ENCODE assay signal across 8 mouse cellular contexts in genomic region chr1:159524051-159524549, GRCm38 (mm10). TPM values are rescaled to one million over a fixed set of nuclear protein-coding genes. Genes with fewer than 3 reads are reported as not detected.
DNase-seq lines count a peak whose midpoint lies in the region; ATAC-seq and TF ChIP-seq lines count a peak whose summit lies in the region.

No protein-coding gene starts in this region.

- intact Hi-C loops in heart, adult 2 months (cut with DNase I) = loop anchor here (2.0 to 10.0 kb wide), 3 partner anchors 132 to 561 kb away; no protein-coding TSS in a partner anchor
- intact Hi-C loops in heart, postnatal 25 days (cut with DNase I) = loop anchor here (5.0 kb wide), 2 partner anchors 127 to 258 kb away; no protein-coding TSS in a partner anchor

- TF ChIP-seq CTCF in heart, adult 2 months (IDR thresholded peaks at IDR 0.05) = no peak
- TF ChIP-seq CTCF in stomach, postnatal 0 days (IDR thresholded peaks at IDR 0.05; ENCODE audit: low read depth) = peak; percentile 15; the same call in 1 of the 2 replicates

- H3K9ac ChIP-seq in heart, adult 2 months (ENCODE audit: low read depth, low read length) = no peak overlapping the region
- no peak overlapping the region for H3K9ac ChIP-seq in limb, embryonic 11.5 days (ENCODE audit: low read length)
- H3K9ac ChIP-seq in midbrain, embryonic 15.5 days = peak overlapping the region; percentile 46
- H3K9ac ChIP-seq in stomach, postnatal 0 days (ENCODE audit: low read length) = no peak overlapping the region

- ATAC-seq in limb, embryonic 11.5 days (ENCODE audit: insufficient number of reproducible peaks, low FRiP score, low TSS enrichment, low read depth) = no peak; the same call in 1 of the 2 replicates
- ATAC-seq in midbrain, embryonic 15.5 days (replicated peaks) = peak; percentile 93
- ATAC-seq in stomach, postnatal 0 days (ENCODE audit: low FRiP score, low TSS enrichment) = 0 out of 2 replicates have a peak, but pooled peaks have one; percentile 29

- H3K36me3 ChIP-seq in heart, adult 2 months (ENCODE audit: control insufficient read depth, insufficient read depth, low read length) = no peaks in the 10 kb centered on the region
- no peaks in the 10 kb centered on the region for H3K36me3 ChIP-seq in limb, embryonic 11.5 days (ENCODE audit: control insufficient read depth, insufficient read depth, low read length)
- no peaks in the 10 kb centered on the region for H3K36me3 ChIP-seq in midbrain, embryonic 15.5 days (replicated peaks)
- H3K36me3 ChIP-seq in stomach, postnatal 0 days (ENCODE audit: control insufficient read depth, insufficient read depth, low read length) = no peaks in the 10 kb centered on the region

- no peaks in the 10 kb centered on the region for H3K4me1 ChIP-seq in heart, adult 2 months (ENCODE audit: control insufficient read depth, insufficient read depth, low read length)
- H3K4me1 ChIP-seq in limb, embryonic 11.5 days (ENCODE audit: control insufficient read depth, insufficient read depth, low read length) = no peaks in the 10 kb centered on the region
- peaks cover 12% of the 10 kb centered on the region for H3K4me1 ChIP-seq in midbrain, embryonic 15.5 days
- no peaks in the 10 kb centered on the region for H3K4me1 ChIP-seq in stomach, postnatal 0 days (replicated peaks; ENCODE audit: control insufficient read depth, insufficient read depth)

- H3K79me2 ChIP-seq in heart, adult 2 months (replicated peaks; ENCODE audit: control insufficient read depth, insufficient read depth, low read length) = no peaks in the 10 kb centered on the region

- H3K4me2 ChIP-seq in limb, embryonic 11.5 days (ENCODE audit: low read depth, severe bottlenecking) = no peak overlapping the region
- H3K4me2 ChIP-seq in midbrain, embryonic 15.5 days = peak overlapping the region; percentile 53
- H3K4me2 ChIP-seq in stomach, postnatal 0 days (replicated peaks; ENCODE audit: low read depth) = no peak overlapping the region

- H3K4me3 ChIP-seq in heart, adult 2 months = no peak overlapping the region
- H3K4me3 ChIP-seq in limb, embryonic 11.5 days (ENCODE audit: low read depth, low read length) = no peak overlapping the region
- H3K4me3 ChIP-seq in midbrain, embryonic 15.5 days = peak overlapping the region; percentile 41
- H3K4me3 ChIP-seq in stomach, postnatal 0 days (ENCODE audit: low read depth, low read length) = no peak overlapping the region

- TF ChIP-seq POLR2A in heart, adult 2 months (IDR thresholded peaks at IDR 0.05; ENCODE audit: insufficient read depth, low read depth, low read length) = no peak

- 3% methylated on average over 18 of the region's 18 CpGs for WGBS in heart, adult 2 months
- WGBS in limb, embryonic 11.5 days = 1% methylated on average over 18 of the region's 18 CpGs
- WGBS in midbrain, embryonic 15.5 days = 0% methylated on average over 18 of the region's 18 CpGs
- WGBS in stomach, postnatal 0 days = 1% methylated on average over 18 of the region's 18 CpGs

- H3K27me3 ChIP-seq in heart, adult 2 months (ENCODE audit: control insufficient read depth, insufficient read depth, low read length) = no peaks in the 10 kb centered on the region
- no peaks in the 10 kb centered on the region for H3K27me3 ChIP-seq in limb, embryonic 11.5 days (ENCODE audit: control insufficient read depth, insufficient read depth, low read length)
- peaks cover 9% of the 10 kb centered on the region; the same call in 1 of the 2 replicates for H3K27me3 ChIP-seq in midbrain, embryonic 15.5 days (replicated peaks)
- H3K27me3 ChIP-seq in stomach, postnatal 0 days (ENCODE audit: control insufficient read depth, insufficient read depth, low read length) = no peaks in the 10 kb centered on the region

- no peaks in the 10 kb centered on the region for H3K9me3 ChIP-seq in limb, embryonic 11.5 days (ENCODE audit: control insufficient read depth, low read length)
- no peaks in the 10 kb centered on the region for H3K9me3 ChIP-seq in midbrain, embryonic 15.5 days
- H3K9me3 ChIP-seq in stomach, postnatal 0 days (ENCODE audit: control insufficient read depth, low read length) = no peaks in the 10 kb centered on the region

- DNase-seq in heart, adult 2 months = peak; percentile 26 to 42
- DNase-seq in heart, postnatal 25 days (ENCODE audit: low spot score) = no peak
- peak; percentile 55 for DNase-seq in cerebellum, adult 9-11 months
- peak; percentile 36 to 63 for DNase-seq in frontal cortex, postnatal 10 days (ENCODE audit: low spot score in 2 of 2)
- DNase-seq in kidney, adult 11 months = peak; percentile 6
- peak; percentile 94 for DNase-seq in limb, embryonic 11.5 days (ENCODE audit: low spot score)
- DNase-seq in stomach, postnatal 0 days (ENCODE audit: low spot score) = peak; percentile 78

- no peak overlapping the region for H3K27ac ChIP-seq in heart, adult 2 months
- H3K27ac ChIP-seq in limb, embryonic 11.5 days (replicated peaks; ENCODE audit: low read depth, low read length) = no peak overlapping the region
- peak overlapping the region; percentile 40 for H3K27ac ChIP-seq in midbrain, embryonic 15.5 days
- H3K27ac ChIP-seq in stomach, postnatal 0 days (replicated peaks) = no peak overlapping the region

- TF ChIP-seq EP300 in heart, adult 2 months (IDR thresholded peaks at IDR 0.05; ENCODE audit: insufficient read depth, low read depth, low read length) = no peak
- TF ChIP-seq EP300 in stomach, postnatal 0 days (optimal IDR thresholded peaks at IDR 0.05) = no peak

RNA-seq across cellular contexts. Expression of gene Tnr, which starts 0.5 kb away (rescaled TPM):
- under 1 TPM; 0.03 to 0.23 TPM for total RNA-seq in heart, adult 2 months (2021)
- 0.06 TPM in 2 replicates for polyA plus RNA-seq in heart, adult 2 months (2012; rRNA removed)
- total RNA-seq in heart, postnatal 25 days (2021) = under 1 TPM; 0.21 to 0.28 TPM
- not detected in 2 replicates for polyA plus RNA-seq in limb, embryonic 11.5 days (2014; fragmentation: Nextera tagmentation; extraction: Ambion mirVana)
- 6.0 and 6.6 TPM in 2 replicates for polyA plus RNA-seq in midbrain, embryonic 15.5 days (2015; fragmentation: Nextera tagmentation; extraction: Ambion mirVana)
- polyA plus RNA-seq in stomach, postnatal 0 days (2015; fragmentation: Nextera tagmentation; extraction: Ambion mirVana) = 0.10 and 0.30 TPM in 2 replicates
